Mouse (Mus musculus) thymus, adult 2 months (tissue): ENCODE data around the gene H2-Ob.

ENCODE experiments used
- CTCF ChIP-seq: fragments of 200-500 bp; IDR thresholded peaks from 2 replicates; pipeline ENCODE4 v1.5.1; 2012; ENCODE audit warnings: mild to moderate bottlenecking, control low read depth, low read length, moderate library complexity, borderline replicate concordance; ENCODE audit not compliant: control insufficient read depth, poor library complexity, insufficient read depth; ENCODE audit errors: extremely low read depth
- POLR2A ChIP-seq: fragments of 200-500 bp; IDR thresholded peaks from 2 replicates; pipeline ENCODE4 v1.6.1; 2012; ENCODE audit warnings: mild to moderate bottlenecking, low read length, control low read depth, moderate library complexity; ENCODE audit not compliant: control insufficient read depth, poor library complexity, insufficient read depth; ENCODE audit errors: extremely low read depth

- no peak for TF ChIP-seq POLR2A
- TF ChIP-seq CTCF = no peak
Measured at GRCm38 (mm10) chr17:34280499-34281038, 41.9 kb downstream of the H2-Ob start.
